Mouse (Mus musculus): ENCODE results near the gene Zfp322a.
"Not testable (repeated sequence)": the region's sequence is repeated elsewhere in the genome, so short reads cannot be mapped to it uniquely, and the experiment has no call there.

Zfp322a gene

GRCm38 (mm10) chr13:23368583-23369420 lies at the start of gene Zfp322a:
Zfp322a (minus strand) TSS chr13:23369208.
- peak; percentile 98 for DNase-seq

- DNase-seq, result peak; percentile 66
Observed at GRCm38 (mm10) chr13:23412630-23413521, 43.9 kb upstream of the Zfp322a start.

GRCm38 (mm10) chr13:23412211-23412629 lies 43.2 kb upstream of the Zfp322a start:
- DNase-seq, result peak; percentile 61

- DNase-seq, result peak; percentile 61
Observed at GRCm38 (mm10) chr13:23411311-23412210, 42.6 kb upstream of the Zfp322a start.

GRCm38 (mm10) chr13:23410632-23411031 lies 41.6 kb upstream of the Zfp322a start:
- DNase-seq, result no peak

- no peak for DNase-seq
Observed at GRCm38 (mm10) chr13:23402626-23403025, 33.6 kb upstream of the Zfp322a start.

- DNase-seq, result peak; percentile 83
Observed at GRCm38 (mm10) chr13:23401683-23402527, 32.9 kb upstream of the Zfp322a start.

- DNase-seq, result no peak
Observed at GRCm38 (mm10) chr13:23400771-23401682, 32.0 kb upstream of the Zfp322a start.

GRCm38 (mm10) chr13:23396913-23397312 lies 27.9 kb upstream of the Zfp322a start:
- DNase-seq, result not testable (repeated sequence)

GRCm38 (mm10) chr13:23396246-23396703 lies 27.3 kb upstream of the Zfp322a start:
- no peak for DNase-seq

- no peak for DNase-seq
Observed at GRCm38 (mm10) chr13:23395301-23396245, 26.6 kb upstream of the Zfp322a start.

GRCm38 (mm10) chr13:23387548-23387947 lies 18.5 kb upstream of the Zfp322a start:
- DNase-seq, result no peak

GRCm38 (mm10) chr13:23383127-23383526 lies 14.1 kb upstream of the Zfp322a start:
- no peak for DNase-seq

GRCm38 (mm10) chr13:23372433-23372832 lies 3.4 kb upstream of the Zfp322a start:
- no peak for DNase-seq

- DNase-seq, result no peak
Observed at GRCm38 (mm10) chr13:23370075-23370474, 1.1 kb upstream of the Zfp322a start.

GRCm38 (mm10) chr13:23369421-23369765 lies 385 bp upstream of the Zfp322a start:
- no peak for DNase-seq

- no peak for DNase-seq
Observed at GRCm38 (mm10) chr13:23361536-23361935, 7.5 kb downstream of the Zfp322a start.

- DNase-seq, result not testable (repeated sequence)
Observed at GRCm38 (mm10) chr13:23354541-23354940, 14.5 kb downstream of the Zfp322a start.

- DNase-seq, result no peak
Observed at GRCm38 (mm10) chr13:23317305-23317889, 51.6 kb downstream of the Zfp322a start.
